Mouse (Mus musculus) heart, embryonic 14.5 days (tissue): ENCODE measurements around the gene Ubqln1. TPM values are rescaled to one million over a fixed set of nuclear protein-coding genes. Genes with fewer than 3 reads are reported as not detected.

Experiments used
- ATAC-seq: fragments of 200-750 bp; cut with Nextera tagmentation; 2 replicates; pipeline ENCODE4 v1.8.0; 2017; ENCODE audit warnings: low read depth, moderate TSS enrichment; ENCODE audit not compliant: insufficient number of reproducible peaks, insufficient read depth, low FRiP score
- H3K27ac ChIP-seq, 2 experiments: fragments of 200-500 bp in 1 of 2; fragments of 300-500 bp in 1 of 2; sonication (generic) in 1 of 2; replicated peaks in 1 of 2; 2 replicates each; pipeline ENCODE4 v1.5.1; 2012 to 2014; ENCODE audit warnings: low read depth in 2 of 2, low read length in 2 of 2, control low read depth in 1 of 2, mild to moderate bottlenecking in 1 of 2, mixed read lengths in 1 of 2; ENCODE audit not compliant: control insufficient read depth in 1 of 2, insufficient read depth in 1 of 2
- H3K27me3 ChIP-seq: fragments of 300-500 bp; sonication (generic); 2 replicates; pipeline ENCODE4 v1.6.1; 2014; ENCODE audit warnings: mild to moderate bottlenecking, low read length, control low read depth; ENCODE audit not compliant: control insufficient read depth, insufficient read depth
- H3K36me3 ChIP-seq: fragments of 300-500 bp; sonication (generic); 2 replicates; pipeline ENCODE4 v1.6.1; 2014; ENCODE audit warnings: mild to moderate bottlenecking, control low read depth, low read length, mixed read lengths; ENCODE audit not compliant: control insufficient read depth, insufficient read depth
- H3K4me1 ChIP-seq, 2 experiments: fragments of 200-500 bp in 1 of 2; fragments of 300-500 bp in 1 of 2; sonication (generic) in 1 of 2; 2 replicates each; pipeline ENCODE4 v1.6.1; 2012 to 2014; ENCODE audit warnings: low read length in 2 of 2, control low read depth in 1 of 2, mixed read lengths in 1 of 2; ENCODE audit not compliant: control insufficient read depth in 2 of 2, insufficient read depth in 2 of 2
- H3K4me2 ChIP-seq: fragments of 300-500 bp; sonication (generic); 2 replicates; pipeline ENCODE4 v1.6.1; 2014; ENCODE audit warnings: mild to moderate bottlenecking, low read length
- H3K4me3 ChIP-seq, 2 experiments: fragments of 200-500 bp in 1 of 2; fragments of 300-500 bp in 1 of 2; sonication (generic) in 1 of 2; 2 replicates each; pipeline ENCODE4 v1.5.1; 2012 to 2014; ENCODE audit warnings: low read length in 2 of 2, mild to moderate bottlenecking in 2 of 2, control low read depth in 1 of 2, low read depth in 1 of 2, moderate library complexity in 1 of 2; ENCODE audit not compliant: control insufficient read depth in 1 of 2, insufficient read depth in 1 of 2
- H3K9ac ChIP-seq: fragments of 300-500 bp; sonication (generic); 2 replicates; pipeline ENCODE4 v1.6.1; 2014; ENCODE audit warnings: mild to moderate bottlenecking, low read length
- H3K9me3 ChIP-seq: fragments of 300-500 bp; sonication (generic); 2 replicates; pipeline ENCODE4 v1.6.1; 2016; ENCODE audit warnings: low read length, control low read depth; ENCODE audit not compliant: control insufficient read depth
- WGBS: fragments of 180-500 bp; shearing (Covaris S2); extraction: QIAGEN DNeasy Blood & Tissue Kit; methylation state at CpG from one replicate; pipeline ENCODE4 v1.1.7; 2014; 5-methylcytosine and 5-hydroxymethylcytosine counted together
- polyA plus RNA-seq: library from polyadenylated mRNA; unstranded; fragments of >200 nt; fragmentation: Nextera tagmentation; extraction: Ambion mirVana; gene quantifications from 2 replicates; pipeline ENCODE4 v1.2.1, GENCODE M21; 2014

The Ubqln1 gene
- polyA plus RNA-seq, 1 experiment from 2014 or later, result 67.2 TPM

- H3K9ac ChIP-seq, result no peak overlapping the region
- no peaks in the 10 kb centered on the region for H3K4me1 ChIP-seq
- H3K27ac ChIP-seq, result no peak overlapping the region
- no peak overlapping the region for H3K4me3 ChIP-seq
- no peaks in the 10 kb centered on the region for H3K27me3 ChIP-seq
- no peak for ATAC-seq
- H3K4me2 ChIP-seq, result no peak overlapping the region
- peaks cover 96% of the 10 kb centered on the region for H3K36me3 ChIP-seq
- H3K9me3 ChIP-seq, result no peaks in the 10 kb centered on the region
- WGBS, result 80% methylated on average over 9 of the region's 9 CpGs
Measured at GRCm38 (mm10) chr13:58177511-58178208, 37.8 kb downstream of the Ubqln1 start.

- H3K4me2 ChIP-seq, result no peak overlapping the region
- no peak overlapping the region for H3K27ac ChIP-seq
- H3K4me3 ChIP-seq, result no peak overlapping the region
- H3K9me3 ChIP-seq, result no peaks in the 10 kb centered on the region
- no peak overlapping the region for H3K9ac ChIP-seq
- H3K27me3 ChIP-seq, result no peaks in the 10 kb centered on the region
- WGBS, result 83% methylated on average over 3 of the region's 3 CpGs
- no peak for ATAC-seq
- no peaks in the 10 kb centered on the region for H3K4me1 ChIP-seq
- peaks cover 87% of the 10 kb centered on the region for H3K36me3 ChIP-seq
Measured at GRCm38 (mm10) chr13:58176105-58176504, 39.3 kb downstream of the Ubqln1 start.

- H3K27ac ChIP-seq, result no peak overlapping the region
- no peaks in the 10 kb centered on the region for H3K9me3 ChIP-seq
- H3K4me1 ChIP-seq, result no peaks in the 10 kb centered on the region
- no peak overlapping the region for H3K4me2 ChIP-seq
- H3K4me3 ChIP-seq, result no peak overlapping the region
- no peak for ATAC-seq
- H3K36me3 ChIP-seq, result peaks cover 33% of the 10 kb centered on the region
- no peak overlapping the region for H3K9ac ChIP-seq
- H3K27me3 ChIP-seq, result no peaks in the 10 kb centered on the region
Measured at GRCm38 (mm10) chr13:58168119-58168518, 47.3 kb downstream of the Ubqln1 start.

- Histone ChIP-seq H3K27me3 (no peaks in the 10 kb centered on the region), H3K27ac (no peak overlapping the region), H3K4me2 (no peak overlapping the region), H3K9me3 (0 out of 2 replicates have a peak, but pooled peaks cover 4% of the 10 kb centered on the region), H3K36me3 (peaks cover 29% of the 10 kb centered on the region), H3K4me3 (no peak overlapping the region), H3K4me1 (peaks cover 0 to 2% of the 10 kb centered on the region in 2 experiments; a peak in 1 of 4 replicates), H3K9ac (no peak overlapping the region)
- ATAC-seq, result no peak
- WGBS, result 91% methylated on average over 12 of the region's 12 CpGs
Measured at GRCm38 (mm10) chr13:58163343-58163742, 52.1 kb downstream of the Ubqln1 start.

- Histone ChIP-seq H3K4me3 (no peak overlapping the region), H3K4me1 (peaks cover 5 to 9% of the 10 kb centered on the region in 2 experiments; a peak in 3 of 4 replicates), H3K27ac (no peak overlapping the region), H3K9ac (no peak overlapping the region), H3K9me3 (0 out of 2 replicates have a peak, but pooled peaks cover 4% of the 10 kb centered on the region), H3K27me3 (no peaks in the 10 kb centered on the region), H3K4me2 (no peak overlapping the region), H3K36me3 (peaks cover 29% of the 10 kb centered on the region)
- 95% methylated on average over 15 of the region's 15 CpGs for WGBS
- no peak for ATAC-seq
Measured at GRCm38 (mm10) chr13:58160761-58161160, 54.7 kb downstream of the Ubqln1 start.

- Histone ChIP-seq H3K9ac (peak overlapping the region; percentile 81), H3K27ac (peak overlapping the region; percentile 29 to 67), H3K36me3 (peaks cover 20% of the 10 kb centered on the region), H3K4me1 (peaks cover 5 to 9% of the 10 kb centered on the region in 2 experiments; a peak in 3 of 4 replicates), H3K9me3 (0 out of 2 replicates have a peak, but pooled peaks cover 4% of the 10 kb centered on the region), H3K4me3 (peak overlapping the region; percentile 58 to 91), H3K27me3 (no peaks in the 10 kb centered on the region), H3K4me2 (peak overlapping the region; percentile 96)
- WGBS, result 10% methylated on average over 16 of the region's 16 CpGs
- no peak for ATAC-seq
Measured at GRCm38 (mm10) chr13:58158099-58158912, 57.1 kb downstream of the Ubqln1 start.

- Histone ChIP-seq H3K27ac (peak within 1 kb of the TSS; percentile 29 to 67), H3K27me3 (no peaks in the 10 kb centered on the region), H3K36me3 (peaks cover 14% of the 10 kb centered on the region), H3K9me3 (0 out of 2 replicates have a peak, but pooled peaks cover 4% of the 10 kb centered on the region), H3K4me1 (peaks cover 5 to 9% of the 10 kb centered on the region in 2 experiments; a peak in 3 of 4 replicates), H3K4me3 (peak within 1 kb of the TSS; percentile 58 to 91), H3K4me2 (peak within 1 kb of the TSS; percentile 96), H3K9ac (peak within 1 kb of the TSS; percentile 81)
- WGBS, result under 1% methylated on average over 28 of the region's 30 CpGs
- ATAC-seq, result peak; percentile 86
Measured at GRCm38 (mm10) chr13:58157447-58158098, 57.9 kb downstream of the Ubqln1 start, which contains the start of gene Idnk. Idnk (plus strand) TSS chr13:58157649.
